Mouse (Mus musculus): ENCODE results near the gene Olfr1053.
"Not testable (repeated sequence)": the region's sequence is repeated elsewhere in the genome, so short reads cannot be mapped to it uniquely, and the experiment has no call there.

GRCm38 (mm10) chr2:86351751-86352150, 36.7 kb upstream of the Olfr1053 start:
- TF ChIP-seq POLR2A (IDR thresholded peaks at IDR 0.05; ENCODE audit: low read depth, low read length); CTCF (IDR thresholded peaks at IDR 0.05; ENCODE audit: extremely low read depth, insufficient read length, insufficient replicate concordance, low read depth, low read length): not testable (repeated sequence)
